Mouse (Mus musculus): ENCODE results near the gene Sugct. TPM values are rescaled to one million over a fixed set of nuclear protein-coding genes. Genes with fewer than 3 reads are reported as not detected.

Sugct gene
- polyA plus RNA-seq, 1 experiment, result 1.1 TPM

DNA sequence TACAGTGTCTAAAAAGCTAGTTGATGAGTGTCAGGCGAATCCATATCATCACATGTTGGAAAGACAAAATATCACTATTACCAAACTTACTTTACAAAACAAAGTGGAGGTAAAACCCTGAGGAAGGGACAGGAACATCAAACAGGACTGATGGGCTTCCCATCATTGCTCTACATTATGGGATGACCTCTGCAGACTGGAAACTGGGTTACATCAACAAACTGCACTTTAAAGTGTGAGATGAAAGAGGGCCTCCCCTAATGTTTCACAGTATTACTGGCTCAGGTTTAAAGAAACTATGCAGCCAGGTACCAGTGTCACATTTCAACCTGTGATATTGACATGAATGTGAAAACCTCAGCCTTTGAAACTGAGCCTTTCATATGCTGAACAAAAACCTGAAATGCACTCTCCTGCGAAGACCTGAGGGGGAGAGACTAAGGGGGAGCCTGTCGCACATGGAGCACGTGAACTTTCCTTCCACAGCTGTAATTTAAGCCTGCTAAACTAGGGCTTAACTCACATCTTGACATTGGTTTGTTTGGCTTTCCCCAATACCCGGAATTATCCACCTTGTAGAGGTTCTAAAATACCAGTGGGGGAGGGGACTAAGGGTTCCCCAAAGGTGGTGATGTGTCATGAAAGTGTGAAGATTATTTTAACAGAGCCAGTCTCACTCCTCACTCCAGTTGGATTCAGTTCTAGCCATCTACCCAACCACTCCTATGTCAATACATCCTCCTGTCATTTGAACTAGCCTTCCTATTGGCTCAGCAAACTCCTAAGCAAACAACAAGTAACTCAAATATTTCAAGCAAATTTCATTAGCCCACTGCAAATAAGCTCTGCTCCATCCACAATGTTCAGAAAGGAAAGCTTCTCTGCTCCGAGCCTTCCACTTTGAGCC lies 610.2 kb downstream of the Sugct start:
- DNase-seq, result no peak
- no peak overlapping the region for H3K4me3 ChIP-seq (replicated peaks; ENCODE audit: extremely low read depth, low read depth, low read length)
- WGBS, result 62% methylated on average over 6 of the region's 6 CpGs
- TF ChIP-seq POLR2A (IDR thresholded peaks at IDR 0.05; ENCODE audit: borderline replicate concordance, extremely low read depth, low read depth, low read length) (no peak), CTCF (IDR thresholded peaks at IDR 0.05; ENCODE audit: insufficient read depth, low read length) (no peak)
- no peaks in the 10 kb centered on the region for H3K4me1 ChIP-seq (ENCODE audit: control insufficient read depth, insufficient read depth, low read length)

DNA sequence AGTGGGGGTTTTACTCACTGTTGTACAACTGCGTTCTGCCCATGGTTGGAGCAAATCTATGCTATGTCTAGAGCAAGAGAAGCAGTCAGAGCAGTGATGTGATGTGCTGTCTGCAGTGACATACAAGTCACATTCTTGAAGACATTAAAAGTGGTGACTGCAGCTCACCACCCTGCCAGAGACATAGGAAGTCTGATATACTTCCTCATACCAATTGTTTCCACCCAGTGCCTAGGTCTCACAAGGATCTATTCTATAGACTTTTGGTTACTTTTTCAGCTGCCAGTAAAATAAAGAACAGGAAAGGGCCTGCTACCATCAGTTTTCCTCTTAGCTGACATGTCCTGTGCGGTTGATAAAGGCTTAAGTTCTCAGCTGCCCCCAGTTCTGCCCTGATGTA lies 613.7 kb downstream of the Sugct start:
- Histone ChIP-seq H3K4me3 (replicated peaks; ENCODE audit: extremely low read depth, low read depth, low read length) (no peak overlapping the region), H3K4me1 (ENCODE audit: control insufficient read depth, insufficient read depth, low read length) (no peaks in the 10 kb centered on the region)
- TF ChIP-seq POLR2A (IDR thresholded peaks at IDR 0.05; ENCODE audit: borderline replicate concordance, extremely low read depth, low read depth, low read length), result no peak
- TF ChIP-seq CTCF (IDR thresholded peaks at IDR 0.05; ENCODE audit: insufficient read depth, low read length), result no peak
- DNase-seq, result no peak
- 51% methylated on average over 2 of the region's 2 CpGs for WGBS

DNA sequence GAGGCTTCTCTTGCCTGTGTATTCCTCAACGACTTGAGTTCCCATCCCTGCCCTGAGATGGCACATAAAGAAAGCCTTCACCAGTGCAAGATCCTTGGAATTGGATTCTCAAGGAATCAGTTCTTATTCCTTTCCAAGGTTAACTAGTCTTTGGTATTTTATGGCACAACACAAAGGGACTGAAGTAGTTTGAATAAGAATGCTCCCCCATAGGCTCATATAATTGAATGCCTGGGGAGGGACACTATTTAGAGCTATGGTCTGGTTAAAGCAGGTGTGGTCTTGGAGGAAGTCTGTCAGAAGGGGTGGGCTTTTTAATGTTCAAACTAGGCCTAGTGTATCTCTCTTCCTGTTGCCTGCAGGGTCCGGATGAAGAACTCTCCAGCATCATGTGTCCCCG lies 629.8 kb downstream of the Sugct start:
- no peak overlapping the region for H3K4me3 ChIP-seq (replicated peaks; ENCODE audit: extremely low read depth, low read depth, low read length)
- no peak for DNase-seq
- no peaks in the 10 kb centered on the region for H3K4me1 ChIP-seq (ENCODE audit: control insufficient read depth, insufficient read depth, low read length)
- no peak for TF ChIP-seq CTCF (IDR thresholded peaks at IDR 0.05; ENCODE audit: insufficient read depth, low read length)
- no peak for TF ChIP-seq POLR2A (IDR thresholded peaks at IDR 0.05; ENCODE audit: borderline replicate concordance, extremely low read depth, low read depth, low read length)
- WGBS, result 73% methylated on average over 3 of the region's 3 CpGs

DNA sequence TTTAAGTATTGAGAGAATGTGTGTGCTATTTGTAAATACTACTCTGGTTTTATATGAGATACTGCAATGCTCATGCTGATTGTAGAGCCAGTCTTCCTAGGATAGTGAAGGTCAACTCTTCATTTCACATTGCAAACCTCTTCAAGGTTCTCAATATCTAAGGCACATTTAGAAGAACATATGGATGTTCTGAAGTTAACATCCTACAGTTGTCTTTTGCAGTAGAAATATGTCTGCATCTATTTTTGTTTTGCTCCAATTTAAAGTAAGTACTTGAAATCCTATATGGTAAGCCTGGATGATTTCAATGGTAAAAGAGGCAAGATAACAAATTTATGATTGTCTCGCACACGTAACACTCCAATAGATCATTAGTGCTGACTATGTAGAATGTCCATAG lies 638.7 kb downstream of the Sugct start:
- WGBS, result 89% methylated on average over 2 of the region's 2 CpGs
- DNase-seq, result no peak
- Histone ChIP-seq H3K4me1 (ENCODE audit: control insufficient read depth, insufficient read depth, low read length) (no peaks in the 10 kb centered on the region), H3K4me3 (replicated peaks; ENCODE audit: extremely low read depth, low read depth, low read length) (no peak overlapping the region)
- TF ChIP-seq CTCF (IDR thresholded peaks at IDR 0.05; ENCODE audit: insufficient read depth, low read length) (no peak), POLR2A (IDR thresholded peaks at IDR 0.05; ENCODE audit: borderline replicate concordance, extremely low read depth, low read depth, low read length) (no peak)

DNA sequence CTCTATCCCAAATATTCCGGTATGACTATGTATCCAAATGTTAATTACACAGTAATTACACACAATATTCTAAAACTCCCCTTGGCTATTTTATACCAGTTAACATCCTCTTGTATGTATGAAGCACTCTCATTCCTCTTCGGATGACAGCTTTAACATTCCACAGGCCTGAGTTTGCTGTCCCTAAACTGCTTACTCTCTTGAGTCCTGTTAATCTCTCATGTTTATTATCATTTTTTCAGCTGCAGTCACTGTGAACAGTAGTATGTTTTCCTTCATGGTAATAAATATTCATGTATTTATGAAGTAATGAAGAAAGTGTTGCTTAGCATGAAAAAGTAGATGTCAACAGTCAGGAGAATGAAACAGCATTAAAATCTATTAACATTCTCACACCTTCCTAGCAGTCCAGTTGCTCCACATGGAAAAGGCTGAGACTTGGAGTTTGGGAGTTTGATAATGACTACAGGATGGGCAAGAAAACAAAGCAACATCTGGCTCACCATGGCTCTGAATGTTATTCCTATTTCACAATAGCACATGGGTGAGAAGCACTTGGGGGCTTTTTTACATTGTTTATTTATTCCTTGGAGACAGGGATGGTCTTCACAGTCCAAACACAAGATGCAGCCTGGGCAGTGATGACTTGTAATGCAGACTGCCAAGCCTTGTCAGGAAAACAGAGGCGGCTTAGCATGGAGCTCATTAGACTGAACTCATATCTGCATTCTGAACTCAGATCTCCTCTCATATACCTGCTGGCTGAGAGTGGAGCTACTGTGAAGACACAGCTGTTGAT lies 651.7 kb downstream of the Sugct start:
- no peak overlapping the region for H3K4me3 ChIP-seq (replicated peaks; ENCODE audit: extremely low read depth, low read depth, low read length)
- H3K4me1 ChIP-seq (ENCODE audit: control insufficient read depth, insufficient read depth, low read length), result no peaks in the 10 kb centered on the region
- DNase-seq, result no peak
- TF ChIP-seq POLR2A (IDR thresholded peaks at IDR 0.05; ENCODE audit: borderline replicate concordance, extremely low read depth, low read depth, low read length), result no peak
- TF ChIP-seq CTCF (IDR thresholded peaks at IDR 0.05; ENCODE audit: insufficient read depth, low read length), result no peak
- 73% methylated on average over 3 of the region's 3 CpGs for WGBS

DNA sequence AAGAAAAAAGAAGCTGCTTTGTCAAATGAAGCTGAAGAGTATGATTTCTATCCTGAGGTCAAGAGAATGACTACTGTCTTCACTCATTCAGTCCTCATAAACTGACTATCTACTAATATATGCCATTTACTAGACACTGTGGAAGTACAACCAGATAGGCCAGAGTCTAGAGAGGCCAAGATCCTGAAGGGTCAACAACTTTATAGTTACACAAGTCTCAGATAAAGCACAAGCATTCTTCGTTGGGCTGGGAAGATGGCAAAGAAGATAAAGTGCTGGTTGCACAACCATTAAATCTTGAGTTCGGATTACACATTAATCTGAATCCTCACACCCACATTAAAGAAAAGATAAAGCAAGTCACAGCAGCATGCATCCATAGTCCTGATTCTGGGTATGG lies 653.0 kb downstream of the Sugct start:
- WGBS, result 68% methylated on average over 2 of the region's 2 CpGs

DNA sequence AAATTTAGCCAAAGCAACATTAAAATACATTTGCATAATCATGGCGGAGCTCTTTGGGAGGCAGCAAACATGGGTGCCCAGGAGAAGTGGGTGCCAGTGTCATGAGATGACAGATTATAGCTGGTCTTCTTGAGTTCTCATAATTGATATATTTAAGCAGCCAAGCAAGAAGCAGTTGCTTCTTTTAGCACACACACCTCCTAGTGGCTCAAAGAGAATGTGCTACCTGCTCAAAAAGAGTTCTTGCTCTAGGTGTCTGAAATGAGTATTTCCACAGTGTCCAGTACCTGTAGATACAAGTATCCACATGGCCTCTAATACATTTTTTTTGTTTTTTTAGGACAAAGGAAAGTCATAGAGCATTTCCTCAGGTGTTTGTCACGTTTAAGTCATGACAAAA lies 655.6 kb downstream of the Sugct start:
- WGBS, result 69% methylated on average over 2 of the region's 2 CpGs
- no peak overlapping the region for H3K4me3 ChIP-seq (replicated peaks; ENCODE audit: extremely low read depth, low read depth, low read length)
- no peak for TF ChIP-seq CTCF (IDR thresholded peaks at IDR 0.05; ENCODE audit: insufficient read depth, low read length)
- no peak for TF ChIP-seq POLR2A (IDR thresholded peaks at IDR 0.05; ENCODE audit: borderline replicate concordance, extremely low read depth, low read depth, low read length)
- DNase-seq, result no peak
- H3K4me1 ChIP-seq (ENCODE audit: control insufficient read depth, insufficient read depth, low read length), result no peaks in the 10 kb centered on the region

More for the DNA sequence above, 653.0 kb downstream of the Sugct start:
- no peaks in the 10 kb centered on the region for H3K4me1 ChIP-seq (ENCODE audit: control insufficient read depth, insufficient read depth, low read length)
- no peak for TF ChIP-seq POLR2A (IDR thresholded peaks at IDR 0.05; ENCODE audit: borderline replicate concordance, extremely low read depth, low read depth, low read length)
- TF ChIP-seq CTCF (IDR thresholded peaks at IDR 0.05; ENCODE audit: insufficient read depth, low read length), result no peak
- no peak overlapping the region for H3K4me3 ChIP-seq (replicated peaks; ENCODE audit: extremely low read depth, low read depth, low read length)
- no peak for DNase-seq

DNA sequence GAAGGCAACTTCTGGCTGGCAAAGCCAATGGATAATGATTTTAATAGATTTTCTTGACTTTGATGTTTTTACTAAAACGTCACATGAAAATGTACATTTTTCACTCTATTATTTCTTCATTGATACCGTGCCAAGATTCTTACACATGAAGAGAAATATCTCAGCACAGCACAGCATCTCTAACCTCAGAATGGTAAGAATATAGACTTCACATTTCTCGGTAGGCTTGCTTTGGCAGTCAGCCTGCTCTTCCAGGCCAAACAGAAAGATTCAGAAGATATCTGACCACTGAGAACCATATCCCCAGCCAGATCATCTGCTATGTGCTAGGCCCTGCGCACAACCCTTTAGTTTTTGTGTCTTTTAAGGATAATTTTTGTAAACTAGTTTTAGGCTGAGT lies 657.0 kb downstream of the Sugct start:
- TF ChIP-seq CTCF (IDR thresholded peaks at IDR 0.05; ENCODE audit: insufficient read depth, low read length) (no peak), POLR2A (IDR thresholded peaks at IDR 0.05; ENCODE audit: borderline replicate concordance, extremely low read depth, low read depth, low read length) (no peak)
- Histone ChIP-seq H3K4me3 (replicated peaks; ENCODE audit: extremely low read depth, low read depth, low read length) (no peak overlapping the region), H3K4me1 (ENCODE audit: control insufficient read depth, insufficient read depth, low read length) (no peaks in the 10 kb centered on the region)
- 78% methylated on average over 4 of the region's 4 CpGs for WGBS
- DNase-seq, result no peak

DNA sequence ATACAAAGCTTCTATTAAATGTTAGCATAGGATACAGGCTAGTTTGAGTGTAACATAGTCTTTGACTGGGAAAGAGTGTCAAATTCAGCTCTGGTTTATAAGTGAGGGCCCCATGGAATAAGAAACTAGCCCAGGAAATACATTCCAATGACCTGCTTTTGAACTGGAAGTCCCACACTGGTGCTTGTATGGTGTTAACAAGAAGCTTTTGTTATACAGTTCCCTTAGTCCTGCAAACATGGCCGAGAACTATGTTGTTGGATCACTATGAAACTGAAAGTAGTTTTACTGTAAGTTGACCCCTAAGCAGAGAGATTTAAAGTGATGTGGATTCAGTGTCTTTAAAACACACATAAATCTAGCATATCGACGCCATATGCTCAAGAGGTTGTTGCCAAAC lies 657.5 kb downstream of the Sugct start:
- H3K4me3 ChIP-seq (replicated peaks; ENCODE audit: extremely low read depth, low read depth, low read length), result no peak overlapping the region
- no peaks in the 10 kb centered on the region for H3K4me1 ChIP-seq (ENCODE audit: control insufficient read depth, insufficient read depth, low read length)
- TF ChIP-seq CTCF (IDR thresholded peaks at IDR 0.05; ENCODE audit: insufficient read depth, low read length) (no peak), POLR2A (IDR thresholded peaks at IDR 0.05; ENCODE audit: borderline replicate concordance, extremely low read depth, low read depth, low read length) (no peak)
- WGBS, result 66% methylated on average over 3 of the region's 3 CpGs
- no peak for DNase-seq

Measured in lung, adult 2 months (tissue).